Mouse (Mus musculus): ENCODE measurements around the gene Tysnd1.

- TF ChIP-seq POLR2A (IDR thresholded peaks at IDR 0.05; ENCODE audit: extremely low read depth, insufficient read depth, low read length) (no peak), CTCF (IDR thresholded peaks at IDR 0.05; ENCODE audit: extremely low read depth, insufficient read depth, low read length) (no peak)
These were observed 33.4 kb upstream of the Tysnd1 start for GRCm38 (mm10) chr10:61661887-61662286.
